Comparison of ENCODE assay signal across 8 mouse cellular contexts in the genomic region with DNA sequence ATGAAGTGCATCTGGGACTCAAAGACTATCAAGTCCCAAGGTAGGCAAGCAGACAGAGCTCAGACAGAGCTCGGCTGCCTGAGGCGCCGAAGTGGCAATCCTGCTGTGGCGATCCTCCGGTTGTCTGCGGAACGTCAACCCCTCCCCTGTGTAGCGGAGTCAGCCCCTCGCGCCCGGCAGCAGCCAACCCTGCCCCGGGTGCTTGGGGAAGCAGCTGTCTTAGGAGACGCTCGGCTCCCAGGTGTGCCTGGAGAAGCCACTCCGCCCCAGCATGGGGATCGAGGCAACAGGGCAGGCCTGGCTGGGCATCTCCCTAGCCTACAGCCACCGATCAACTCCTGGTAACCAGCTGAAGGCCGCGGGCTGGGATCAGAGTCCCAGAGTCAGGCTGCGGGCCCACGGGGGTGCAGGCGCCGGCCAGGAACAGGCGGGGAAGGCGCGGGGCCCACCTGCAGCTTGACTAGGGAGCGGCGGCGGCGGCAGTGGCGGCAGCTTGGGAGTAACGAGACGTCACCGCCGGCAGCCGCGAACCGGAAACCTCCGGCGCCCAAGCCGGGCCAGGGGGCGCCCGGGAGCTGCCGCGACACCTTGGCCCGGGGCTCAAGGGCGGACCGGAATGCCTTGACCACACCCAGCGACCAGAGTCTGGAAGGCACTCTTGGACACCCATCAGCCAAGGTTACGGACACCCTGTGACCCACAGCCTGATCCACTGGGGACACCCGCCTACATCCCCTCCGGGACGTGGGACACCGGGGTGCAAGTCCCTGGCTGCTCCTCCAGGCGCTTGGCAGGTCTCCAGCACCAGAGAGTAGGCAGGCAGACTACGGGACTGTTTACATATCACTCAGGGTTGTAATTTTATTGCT. TPM values are rescaled to one million over a fixed set of nuclear protein-coding genes. Genes with fewer than 3 reads are reported as not detected.
A peak's percentile ranks its signal among the peaks of the same experiment; 100 is the strongest.
DNase-seq lines count a peak whose midpoint lies in the region; ATAC-seq and TF ChIP-seq lines count a peak whose summit lies in the region.

A gene (minus strand): TSS at position 800 of the 869 bp plus-strand sequence.

- TF ChIP-seq EP300 in MEL (IDR thresholded peaks at IDR 0.05; ENCODE audit: low read depth in 1 of 2, low read length in 2 of 2), result no peak

- peaks cover 0 to 7% of the 10 kb centered on the region in 2 experiments; a peak in 2 of 4 replicates for H3K4me1 ChIP-seq in MEL (ENCODE audit: control insufficient read depth in 1 of 2, insufficient read depth in 2 of 2, low read length in 2 of 2)
- H3K4me1 ChIP-seq in cerebellum, adult 2 months (ENCODE audit: control insufficient read depth, insufficient read depth, low read length), result no peaks in the 10 kb centered on the region
- H3K4me1 ChIP-seq in lung, embryonic 16.5 days (replicated peaks; ENCODE audit: control insufficient read depth, insufficient read depth, low read length), result peaks cover 36% of the 10 kb centered on the region
- peaks cover 10% of the 10 kb centered on the region for H3K4me1 ChIP-seq in thymus, adult 2 months (replicated peaks; ENCODE audit: control insufficient read depth, insufficient read depth, low read length)

- peak within 1 kb of the TSS; percentile 67 to 94 for H3K4me3 ChIP-seq in MEL (ENCODE audit: control insufficient read depth in 1 of 2, insufficient read depth in 1 of 2, low read depth in 2 of 2, low read length in 2 of 2)
- peak within 1 kb of the TSS; percentile 82 for H3K4me3 ChIP-seq in cerebellum, adult 2 months (replicated peaks; ENCODE audit: insufficient read depth, low read depth, low read length)
- H3K4me3 ChIP-seq in lung, embryonic 16.5 days (ENCODE audit: low read length), result peak within 1 kb of the TSS; percentile 86
- peak within 1 kb of the TSS; percentile 77 for H3K4me3 ChIP-seq in thymus, adult 2 months (ENCODE audit: control insufficient read depth, insufficient read depth, low read length)

- TF ChIP-seq CTCF in MEL (IDR thresholded peaks at IDR 0.05 in 2 of 3, conservative IDR thresholded peaks at IDR 0.05 in 1 of 3; ENCODE audit: control insufficient read depth in 1 of 3, insufficient read depth in 1 of 3, low read depth in 2 of 3, low read length in 3 of 3, poor library complexity in 1 of 3, severe bottlenecking in 1 of 3), result peak; percentile 24 to 64 (median 51); a peak in 5 of 6 replicates
- TF ChIP-seq CTCF in cerebellum, adult 2 months (IDR thresholded peaks at IDR 0.05; ENCODE audit: borderline replicate concordance, insufficient read depth, low read depth, low read length), result peak; percentile 31; the same call in 1 of the 2 replicates
- TF ChIP-seq CTCF in thymus, adult 2 months (IDR thresholded peaks at IDR 0.05; ENCODE audit: borderline replicate concordance, control insufficient read depth, extremely low read depth, insufficient read depth, low read length, poor library complexity), result peak; percentile 60; the same call in 1 of the 2 replicates

- H3K36me3 ChIP-seq in MEL (ENCODE audit: control insufficient read depth in 1 of 2, insufficient read depth in 2 of 2, low read length in 2 of 2), result peaks cover 0 to 3% of the 10 kb centered on the region in 2 experiments; a peak in 3 of 4 replicates
- H3K36me3 ChIP-seq in lung, embryonic 16.5 days (ENCODE audit: control insufficient read depth, insufficient read depth, low read length), result peaks cover 2% of the 10 kb centered on the region; the same call in 1 of the 2 replicates
- H3K36me3 ChIP-seq in thymus, adult 2 months (ENCODE audit: control insufficient read depth, insufficient read depth, low read length), result no peaks in the 10 kb centered on the region

- peak; percentile 88 for DNase-seq in MEL (ENCODE audit: low read depth, low spot score)
- peak; percentile 79 to 82 for DNase-seq in cerebellum, adult 2 months
- DNase-seq in layer of hippocampus, adult 9-10 months (ENCODE audit: low spot score), result peak; percentile 39
- DNase-seq in ovary, adult 18-20 months (ENCODE audit: low spot score), result peak; percentile 53
- peak; percentile 84 for DNase-seq in thymus, adult 2 months

- no peaks in the 10 kb centered on the region for H3K9me3 ChIP-seq in MEL (replicated peaks; ENCODE audit: insufficient read depth, low read length)
- no peaks in the 10 kb centered on the region for H3K9me3 ChIP-seq in lung, embryonic 16.5 days (ENCODE audit: control insufficient read depth, low read length)

- under 1% methylated on average over 56 of the region's 56 CpGs for WGBS in cerebellum, adult 2 months
- under 1% methylated on average over 53 of the region's 56 CpGs for WGBS in lung, embryonic 16.5 days
- WGBS in thymus, adult 2 months, result under 1% methylated on average over 55 of the region's 56 CpGs

- TF ChIP-seq RAD21 in MEL (IDR thresholded peaks at IDR 0.05; ENCODE audit: low read depth, low read length), result no peak

- ATAC-seq in frontal cortex, adult (ENCODE audit: low TSS enrichment), result peak; percentile 79
- ATAC-seq in hematopoietic stem cell, adult 5-6 weeks (replicated peaks in 1 of 2; ENCODE audit: insufficient read depth in 1 of 2, low FRiP score in 2 of 2, low TSS enrichment in 1 of 2, low read depth in 1 of 2, poor library complexity in 2 of 2, severe bottlenecking in 2 of 2), result peak; percentile 82 to 88
- peak; percentile 82 for ATAC-seq in lung, embryonic 16.5 days (ENCODE audit: low read depth)

- peak within 1 kb of the TSS; percentile 14 for H3K27ac ChIP-seq in MEL (ENCODE audit: control insufficient read depth, low read depth, low read length)
- H3K27ac ChIP-seq in cerebellum, adult 2 months (ENCODE audit: insufficient read depth, low read length), result peak within 1 kb of the TSS; percentile 50
- peak within 1 kb of the TSS; percentile 93 for H3K27ac ChIP-seq in lung, embryonic 16.5 days (ENCODE audit: low read length)
- no peak within 1 kb of the TSS for H3K27ac ChIP-seq in thymus, adult 2 months (ENCODE audit: control insufficient read depth, insufficient read depth, low read length)

- H3K79me2 ChIP-seq in MEL (ENCODE audit: control insufficient read depth, insufficient read depth, low read length, poor library complexity), result no peaks in the 10 kb centered on the region; the same call in 1 of the 2 replicates

- H3K4me2 ChIP-seq in lung, embryonic 16.5 days (ENCODE audit: low read depth, low read length), result peak within 1 kb of the TSS; percentile 96

- TF ChIP-seq POLR2A in MEL (IDR thresholded peaks at IDR 0.05; ENCODE audit: control insufficient read depth in 1 of 2, insufficient read depth in 1 of 2, low read depth in 1 of 2, low read length in 2 of 2, poor library complexity in 1 of 2), result peak; percentile 43 to 69; a peak in 2 of 4 replicates
- TF ChIP-seq POLR2A in cerebellum, adult 2 months (IDR thresholded peaks at IDR 0.05; ENCODE audit: borderline replicate concordance, insufficient read depth, low read length), result peak; percentile 28; the same call in 1 of the 2 replicates
- no peak for TF ChIP-seq POLR2A in thymus, adult 2 months (IDR thresholded peaks at IDR 0.05; ENCODE audit: control insufficient read depth, extremely low read depth, insufficient read depth, low read length, poor library complexity)

- peak within 1 kb of the TSS; percentile 77 for H3K9ac ChIP-seq in MEL (ENCODE audit: control insufficient read depth, low read depth, low read length, poor library complexity, severe bottlenecking)
- H3K9ac ChIP-seq in lung, embryonic 16.5 days (ENCODE audit: low read length), result peak within 1 kb of the TSS; percentile 98

- H3K27me3 ChIP-seq in MEL (ENCODE audit: control insufficient read depth in 1 of 2, insufficient read depth in 2 of 2, low read length in 2 of 2), result no peaks in the 10 kb centered on the region
- no peaks in the 10 kb centered on the region for H3K27me3 ChIP-seq in cerebellum, adult 2 months (ENCODE audit: control insufficient read depth, insufficient read depth, low read length)
- no peaks in the 10 kb centered on the region for H3K27me3 ChIP-seq in lung, embryonic 16.5 days (ENCODE audit: control insufficient read depth, insufficient read depth, low read depth, low read length)
- no peaks in the 10 kb centered on the region for H3K27me3 ChIP-seq in thymus, adult 2 months (ENCODE audit: control insufficient read depth, insufficient read depth, low read length)

TF ChIP-seq in MEL, 35 proteins besides CTCF, POLR2A, EP300 and RAD21 (continues in another document):
- no peak for TF ChIP-seq SMC3 (IDR thresholded peaks at IDR 0.05; ENCODE audit: low read depth, low read length)
- TF ChIP-seq ZMIZ1 (IDR thresholded peaks at IDR 0.05; ENCODE audit: low read depth, low read length), result no peak
- no peak for TF ChIP-seq JUND (IDR thresholded peaks at IDR 0.05; ENCODE audit: low read depth, low read length)
- no peak for TF ChIP-seq CHD2 (IDR thresholded peaks at IDR 0.05; ENCODE audit: low read length)
- TF ChIP-seq KAT2A (conservative IDR thresholded peaks at IDR 0.05; ENCODE audit: low read depth, low read length), result no peak
- TF ChIP-seq POLR2AphosphoS5 (IDR thresholded peaks at IDR 0.05; ENCODE audit: borderline replicate concordance, low read depth, low read length), result no peak
- no peak; the same call in 1 of the 2 replicates for TF ChIP-seq POLR2AphosphoS2 (IDR thresholded peaks at IDR 0.05; ENCODE audit: low read length)
- 0 out of 2 replicates have a peak, but pooled peaks have one; percentile 25 for TF ChIP-seq ETS1 (IDR thresholded peaks at IDR 0.05; ENCODE audit: low read depth, low read length)
- TF ChIP-seq NRF1 (IDR thresholded peaks at IDR 0.05; ENCODE audit: insufficient read depth, low read depth, low read length, poor library complexity, severe bottlenecking), result no peak
- TF ChIP-seq ZKSCAN1 (IDR thresholded peaks at IDR 0.05; ENCODE audit: low read depth, low read length), result 0 out of 2 replicates have a peak, but pooled peaks have one; percentile 25
- no peak for TF ChIP-seq MYC (IDR thresholded peaks at IDR 0.05; ENCODE audit: low read depth, low read length)
- TF ChIP-seq TBP (IDR thresholded peaks at IDR 0.05; ENCODE audit: low read depth, low read length), result 0 out of 2 replicates have a peak, but pooled peaks have one; percentile 48
- peak; percentile 28; the same call in 1 of the 2 replicates for TF ChIP-seq MAX (IDR thresholded peaks at IDR 0.05; ENCODE audit: low read length)
- TF ChIP-seq UBTF (IDR thresholded peaks at IDR 0.05; ENCODE audit: borderline replicate concordance, insufficient read depth, low read depth, low read length), result 0 out of 2 replicates have a peak, but pooled peaks have one; percentile 27
- no peak for TF ChIP-seq ZC3H11A (IDR thresholded peaks at IDR 0.05; ENCODE audit: low read depth, low read length)
- no peak for TF ChIP-seq MAFK (IDR thresholded peaks at IDR 0.05; ENCODE audit: borderline replicate concordance, low read depth, low read length)

RNA-seq across cellular contexts. Expression of the gene that starts here (rescaled TPM):
- total RNA-seq in MEL (2012; rRNA removed), result 4.2 and 6.0 TPM in 2 replicates
- 1 to 10 TPM in 1 of 2 experiments, not detected in 1; 8.3 TPM for polyA plus RNA-seq in MEL (2012; ENCODE audit: insufficient read depth in 1 of 2, insufficient read length in 2 of 2, low read depth in 1 of 2, low replicate concordance in 2 of 2, missing spikeins in 1 of 2)
- polyA plus RNA-seq in cerebellum, adult 2 months (2012; rRNA removed), result 20.7 and 21.8 TPM in 2 replicates
- total RNA-seq in hematopoietic stem cell, adult 5-6 weeks (2017), result 4.9 and 11.2 TPM in 2 replicates
- polyA plus RNA-seq in lung, embryonic 16.5 days (2015; fragmentation: Nextera tagmentation; extraction: Ambion mirVana), result 25.8 and 27.8 TPM in 2 replicates
- polyA plus RNA-seq in thymus, adult 2 months (2012; rRNA removed), result 6.5 and 8.6 TPM in 2 replicates
